Mouse (Mus musculus) brown adipose tissue, adult 24 weeks (tissue): ENCODE data around the gene Fmod. TPM values are rescaled to one million over a fixed set of nuclear protein-coding genes. Genes with fewer than 3 reads are reported as not detected.

ENCODE experiments used
- H3K27ac ChIP-seq: fragments of 200-500 bp; replicated peaks from 2 replicates; pipeline ENCODE4 v1.5.1; 2012; ENCODE audit warnings: low read depth, mild to moderate bottlenecking, low read length
- H3K4me1 ChIP-seq: fragments of 200-500 bp; 2 replicates; pipeline ENCODE4 v1.6.1; 2012; ENCODE audit warnings: low read length, mixed read lengths; ENCODE audit not compliant: control insufficient read depth, insufficient read depth, insufficient read length
- H3K4me3 ChIP-seq: fragments of 200-500 bp; 2 replicates; pipeline ENCODE4 v1.5.1; 2012; ENCODE audit warnings: low read depth, mild to moderate bottlenecking, low read length, moderate library complexity; ENCODE audit not compliant: insufficient read depth
- polyA plus RNA-seq: library from polyadenylated mRNA; stranded (reverse); fragments of >200 nt; gene quantifications from 2 replicates; pipeline ENCODE4 v1.2.4, GENCODE M21; 2012; ENCODE audit not compliant: missing spikeins, insufficient read depth, insufficient read length

The Fmod gene
- polyA plus RNA-seq, 1 experiment = 0.55 TPM

GRCm38 (mm10) chr1:134045971-134046370 lies 8.9 kb downstream of the Fmod start:
- peaks cover 6% of the 10 kb centered on the region; the same call in 1 of the 2 replicates for H3K4me1 ChIP-seq
- H3K4me3 ChIP-seq = no peak overlapping the region
- H3K27ac ChIP-seq = no peak overlapping the region

DNA sequence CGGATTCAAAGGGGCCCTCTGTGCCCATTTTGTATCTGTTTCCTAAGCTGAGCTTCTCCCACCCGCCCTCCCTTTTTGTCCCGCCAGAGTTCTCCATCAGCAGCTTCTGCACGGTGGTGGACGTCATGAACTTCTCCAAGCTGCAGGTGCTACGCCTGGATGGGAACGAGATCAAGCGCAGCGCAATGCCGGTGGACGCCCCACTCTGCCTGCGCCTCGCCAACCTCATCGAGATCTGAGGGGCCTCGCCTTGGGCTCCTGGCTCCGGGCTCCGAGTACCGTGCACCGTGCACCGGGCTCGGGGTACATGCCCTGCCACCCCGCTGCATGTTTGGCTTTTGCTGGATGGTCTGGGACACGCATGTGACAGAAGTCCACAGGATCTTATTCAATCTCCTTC lies 9.3 kb downstream of the Fmod start:
- H3K4me1 ChIP-seq = peaks cover 6% of the 10 kb centered on the region; the same call in 1 of the 2 replicates
- no peak overlapping the region for H3K4me3 ChIP-seq
- H3K27ac ChIP-seq = no peak overlapping the region

DNA sequence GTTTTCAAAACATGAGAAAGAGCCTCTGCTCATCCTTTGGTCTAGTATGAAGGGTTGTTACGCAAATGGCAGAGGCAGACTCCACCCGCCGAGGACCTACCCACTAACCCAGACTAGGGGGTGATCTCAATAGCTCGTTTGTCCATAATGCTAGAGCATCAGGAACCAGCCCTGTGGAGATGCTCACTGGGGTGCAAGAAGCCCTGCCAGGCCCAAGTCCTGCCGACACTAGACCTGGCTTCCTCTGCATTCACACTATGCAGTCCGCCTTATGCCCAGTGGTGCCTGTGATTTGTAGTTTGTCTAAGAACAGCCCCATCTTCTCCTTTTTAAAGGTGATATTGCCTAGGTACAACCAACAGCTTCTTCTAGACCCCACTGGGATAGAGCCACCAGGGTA lies 10.4 kb downstream of the Fmod start:
- H3K4me1 ChIP-seq = peaks cover 3% of the 10 kb centered on the region; the same call in 1 of the 2 replicates
- H3K27ac ChIP-seq = no peak overlapping the region
- no peak overlapping the region for H3K4me3 ChIP-seq

DNA sequence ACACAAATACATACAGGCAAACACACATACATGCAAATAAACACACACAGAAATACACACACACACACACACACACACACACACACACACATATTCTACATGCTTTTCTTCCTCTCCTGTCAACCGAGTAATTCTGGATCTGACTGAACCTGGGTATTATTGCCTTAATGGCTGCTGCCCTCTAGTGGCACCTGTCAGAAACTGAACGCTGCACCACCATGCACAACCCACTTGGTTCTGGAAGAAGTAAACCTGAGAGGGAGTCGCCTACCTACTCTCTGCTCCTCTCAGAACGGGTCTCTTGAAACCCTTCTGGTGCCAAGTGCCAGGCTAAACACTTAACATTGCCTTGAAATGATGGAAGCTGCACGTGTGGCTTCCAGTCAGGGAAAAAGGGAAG lies 11.7 kb downstream of the Fmod start:
- no peak overlapping the region for H3K4me3 ChIP-seq
- H3K27ac ChIP-seq = no peak overlapping the region
- H3K4me1 ChIP-seq = no peaks in the 10 kb centered on the region

DNA sequence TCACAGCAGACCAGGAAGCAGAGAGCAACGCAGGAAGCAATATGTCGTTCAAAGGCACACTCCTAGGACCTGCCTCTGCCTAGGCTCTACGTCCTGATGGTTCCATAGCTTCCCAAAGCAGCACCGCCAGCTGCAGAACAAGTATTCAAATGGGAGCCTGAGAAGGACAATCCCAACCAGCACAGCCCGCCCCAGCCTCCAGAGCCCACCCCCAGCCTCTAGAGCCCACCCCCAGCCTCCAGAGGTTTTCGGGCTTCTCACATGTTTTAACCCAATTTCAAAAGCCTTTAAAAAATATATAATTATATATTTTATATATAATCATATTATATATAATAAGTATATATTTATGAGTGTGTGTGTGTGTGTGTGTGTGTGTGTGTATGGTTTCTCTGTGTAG lies 12.5 kb downstream of the Fmod start:
- H3K4me1 ChIP-seq = no peaks in the 10 kb centered on the region
- no peak overlapping the region for H3K27ac ChIP-seq
- H3K4me3 ChIP-seq = no peak overlapping the region

GRCm38 (mm10) chr1:134053207-134053606 lies 16.2 kb downstream of the Fmod start:
- H3K4me1 ChIP-seq = peaks cover 17% of the 10 kb centered on the region
- H3K27ac ChIP-seq = no peak overlapping the region
- no peak overlapping the region for H3K4me3 ChIP-seq

DNA sequence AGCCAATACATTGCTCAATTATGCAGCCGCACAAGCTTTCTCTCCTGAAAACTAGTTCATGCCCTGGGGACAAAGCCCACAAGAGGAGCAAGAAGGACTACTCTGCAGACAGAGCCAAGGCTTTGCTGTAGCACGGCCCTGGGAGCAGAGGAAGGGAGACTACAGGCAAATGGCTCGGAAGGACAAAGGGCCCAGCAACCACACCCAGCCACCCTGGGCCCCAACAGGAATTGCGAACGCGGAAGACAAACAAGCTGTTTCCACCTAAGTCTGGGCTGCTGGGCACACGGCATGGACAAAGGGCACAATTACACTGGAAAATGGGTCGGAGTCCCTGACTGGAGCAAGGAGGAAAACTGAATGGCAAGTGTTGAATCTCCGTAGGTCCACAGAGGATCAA lies 18.0 kb downstream of the Fmod start:
- Histone ChIP-seq H3K4me1 (peaks cover 21% of the 10 kb centered on the region), H3K4me3 (no peak overlapping the region), H3K27ac (peak overlapping the region; percentile 81)

GRCm38 (mm10) chr1:134055666-134056245 lies 18.7 kb downstream of the Fmod start:
- peak overlapping the region; percentile 81 for H3K27ac ChIP-seq

DNA sequence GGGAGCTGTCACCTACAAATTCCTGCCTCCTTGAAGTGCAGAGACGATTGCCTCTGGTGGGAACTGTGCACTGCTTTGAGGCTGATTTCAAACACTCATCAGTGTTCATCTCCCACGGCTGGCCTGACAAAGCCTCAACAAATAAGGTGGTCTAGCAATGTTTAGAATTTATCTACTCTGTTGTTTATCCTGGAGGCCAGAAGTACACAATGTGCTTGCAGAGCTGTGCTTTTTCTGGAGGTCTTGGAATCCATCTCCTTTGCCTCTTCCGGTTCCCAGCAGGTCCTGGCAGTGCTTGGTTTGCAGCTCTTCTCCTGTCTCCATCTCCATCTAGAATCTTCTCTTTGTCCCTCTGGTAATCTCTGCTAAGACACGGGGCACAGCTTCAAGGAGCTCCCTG lies 19.2 kb downstream of the Fmod start:
- Histone ChIP-seq H3K4me3 (no peak overlapping the region), H3K27ac (no peak overlapping the region), H3K4me1 (peaks cover 27% of the 10 kb centered on the region)

More at GRCm38 (mm10) chr1:134055666-134056245, 18.7 kb downstream of the Fmod start:
- Histone ChIP-seq H3K4me1 (peaks cover 24% of the 10 kb centered on the region), H3K4me3 (no peak overlapping the region)

DNA sequence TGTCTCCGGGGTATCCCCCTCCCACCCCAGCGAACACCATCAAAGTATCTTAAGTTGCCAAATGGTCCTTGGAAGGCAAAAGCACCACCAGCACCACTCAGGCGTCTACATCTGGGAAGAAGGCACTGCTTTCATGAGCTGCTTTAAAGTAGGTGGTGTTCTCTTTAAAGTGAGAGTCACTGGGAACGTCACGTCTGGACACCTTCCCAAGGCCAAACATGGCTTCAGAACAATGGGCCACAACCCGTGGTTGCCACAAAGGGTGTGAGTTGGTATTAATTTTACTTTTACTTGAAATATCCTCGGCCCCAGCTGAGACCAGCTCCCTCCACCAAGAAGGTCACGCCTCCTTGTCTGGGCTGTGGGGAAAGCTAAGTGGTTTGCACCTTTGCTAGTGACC lies 20.7 kb downstream of the Fmod start:
- H3K27ac ChIP-seq = no peak overlapping the region
- no peak overlapping the region for H3K4me3 ChIP-seq
- peaks cover 37% of the 10 kb centered on the region for H3K4me1 ChIP-seq

- Histone ChIP-seq H3K4me1 (peaks cover 43% of the 10 kb centered on the region), H3K27ac (peak overlapping the region; percentile 73), H3K4me3 (no peak overlapping the region)
Observed at GRCm38 (mm10) chr1:134058870-134059269, 21.8 kb downstream of the Fmod start.

DNA sequence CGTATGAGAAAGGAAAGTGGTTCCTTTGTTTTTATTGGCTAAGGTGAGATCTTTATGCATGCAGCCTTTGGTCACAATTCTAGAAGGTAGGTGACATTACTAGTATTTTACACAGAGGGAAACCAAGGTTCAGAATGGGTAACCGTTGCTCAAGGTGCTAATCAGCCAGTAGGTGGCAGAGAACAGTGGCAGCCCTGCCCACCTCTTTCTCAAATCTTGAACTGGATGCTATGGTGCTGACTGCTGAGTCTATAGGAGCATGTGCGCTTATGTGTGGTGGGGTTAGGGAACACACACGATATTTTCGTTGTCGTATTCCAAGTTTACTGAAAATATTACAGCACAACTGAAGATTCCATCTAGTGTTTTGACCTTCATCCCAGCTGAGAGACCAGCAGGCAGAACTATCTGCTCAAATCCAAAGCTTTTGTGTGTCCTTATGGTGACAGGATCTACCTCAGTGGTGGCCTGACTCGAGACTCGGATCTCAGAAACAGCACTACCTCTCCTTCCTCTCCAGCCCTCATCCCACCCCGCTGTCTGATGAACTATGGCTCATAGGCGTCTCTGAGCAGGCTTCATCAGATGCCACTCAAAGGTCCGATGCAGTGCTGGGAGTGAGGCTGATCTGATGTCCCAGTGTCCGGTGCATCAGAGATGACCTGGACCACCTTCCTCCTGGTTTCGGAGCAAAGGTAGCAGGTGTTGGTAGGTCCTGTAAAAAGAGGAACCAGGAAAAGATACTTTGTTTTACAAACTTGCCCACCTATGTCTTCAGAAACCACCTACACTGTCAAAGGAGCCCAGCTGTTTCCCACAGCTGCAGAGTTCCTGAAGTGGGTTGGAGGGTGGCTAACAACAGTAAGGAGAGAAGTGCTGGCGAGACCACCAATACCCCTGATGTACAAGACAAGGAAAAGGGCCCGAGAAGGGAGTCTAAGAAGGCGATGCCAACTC lies 23.0 kb downstream of the Fmod start:
- Histone ChIP-seq H3K27ac (peak overlapping the region; percentile 73), H3K4me1 (peaks cover 54% of the 10 kb centered on the region), H3K4me3 (peak overlapping the region; percentile 38)

DNA sequence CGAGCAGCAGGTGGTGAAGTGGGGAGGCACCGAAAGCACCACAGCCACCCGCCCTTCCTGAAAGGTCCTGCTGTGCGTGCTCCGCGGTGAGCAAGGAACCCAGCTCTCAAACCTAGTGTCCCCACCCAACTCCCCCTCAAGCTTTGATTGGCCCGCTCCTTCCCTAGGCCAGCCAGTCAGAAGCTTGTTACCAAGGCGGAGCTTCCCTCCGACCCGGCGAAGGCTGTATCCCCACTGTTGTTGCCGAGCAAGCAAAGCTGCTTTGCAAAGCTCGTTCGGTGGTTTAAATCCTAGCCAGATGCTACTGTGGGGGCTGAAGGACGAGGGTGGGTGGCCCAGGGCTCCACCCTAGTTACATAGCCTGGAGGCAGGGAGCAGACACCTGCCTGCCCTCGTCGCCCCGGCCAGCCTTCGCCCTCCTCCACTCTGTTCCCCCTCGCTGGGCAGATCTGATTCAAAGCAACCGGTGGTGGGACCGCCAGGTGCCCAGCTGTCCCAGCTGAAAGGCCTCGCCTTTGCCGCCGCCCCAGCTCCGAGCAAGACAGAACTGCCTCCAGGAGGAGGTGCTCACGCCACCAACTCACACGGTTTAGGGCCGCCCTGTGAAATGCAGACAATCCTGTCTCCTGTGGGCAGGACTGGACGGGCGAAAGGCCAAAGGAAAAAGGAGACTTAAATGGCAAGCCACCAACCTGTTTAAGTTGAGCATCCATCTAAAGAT lies 24.0 kb downstream of the Fmod start:
- H3K4me1 ChIP-seq = peaks cover 55% of the 10 kb centered on the region
- peak overlapping the region; percentile 55 for H3K4me3 ChIP-seq
- peak overlapping the region; percentile 95 for H3K27ac ChIP-seq

- peaks cover 59% of the 10 kb centered on the region for H3K4me1 ChIP-seq
- H3K27ac ChIP-seq = 0 out of 2 replicates have a peak overlapping the region, but pooled peaks have one; percentile 10
Observed at GRCm38 (mm10) chr1:134061915-134062314, 24.9 kb downstream of the Fmod start.

DNA sequence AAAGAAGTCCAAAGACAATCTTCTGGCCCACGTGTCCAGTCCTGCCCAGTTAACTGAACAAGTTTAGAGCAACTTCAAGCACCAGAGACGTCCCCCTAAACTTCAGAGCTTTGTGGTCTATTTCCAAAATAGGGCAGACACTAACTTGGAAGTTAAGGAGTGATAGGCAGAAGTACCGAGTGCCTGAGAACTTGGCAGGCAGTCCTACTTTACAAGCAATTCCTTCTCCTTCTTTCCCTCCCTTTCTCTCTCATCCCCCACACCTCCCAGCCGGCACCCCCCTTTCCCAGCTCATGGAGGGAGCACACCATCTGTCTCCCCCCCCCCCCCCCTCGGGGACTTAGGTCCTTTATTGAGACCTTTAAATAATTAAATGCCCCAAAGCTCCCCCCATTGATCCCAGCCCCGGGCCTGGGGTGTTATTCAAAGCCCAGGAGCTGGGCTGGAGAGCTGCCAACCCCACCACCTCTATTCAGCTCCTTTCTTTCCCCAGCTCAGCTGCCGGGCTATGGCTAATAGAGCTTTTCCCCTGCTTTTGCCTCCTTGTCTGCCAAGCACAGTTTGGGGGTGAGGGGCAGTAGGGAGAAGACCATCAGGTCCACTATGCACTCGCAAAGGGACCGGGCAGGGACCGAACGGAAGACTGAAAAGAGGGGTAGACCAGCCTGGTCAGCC lies 25.5 kb downstream of the Fmod start:
- peak overlapping the region; percentile 35; the same call in 1 of the 2 replicates for H3K4me3 ChIP-seq
- H3K27ac ChIP-seq = peak overlapping the region; percentile 90

More at GRCm38 (mm10) chr1:134061915-134062314, 24.9 kb downstream of the Fmod start:
- H3K4me3 ChIP-seq = no peak overlapping the region

More for the DNA sequence above, 25.5 kb downstream of the Fmod start:
- peaks cover 59% of the 10 kb centered on the region for H3K4me1 ChIP-seq
